Mouse (Mus musculus) midbrain, postnatal 0 days (tissue): Measurements from ENCODE around the gene Pdgfra. TPM values are rescaled to one million over a fixed set of nuclear protein-coding genes. Genes with fewer than 3 reads are reported as not detected.

ENCODE experiments used
- ATAC-seq: fragments of 200-750 bp; cut with Nextera tagmentation; 2 replicates; pipeline ENCODE4 v1.8.0; 2017; ENCODE audit warnings: moderate number of reproducible peaks, mild to moderate bottlenecking, moderate TSS enrichment, moderate library complexity; ENCODE audit not compliant: low FRiP score
- DNase-seq: peaks from one replicate; pipeline ENCODE4 v3.0.0-alpha.2; 2015; ENCODE audit warnings: low spot score
- H3K27ac ChIP-seq: fragments of 300-500 bp; sonication (generic); 2 replicates; pipeline ENCODE4 v1.5.1; 2014; ENCODE audit warnings: low read depth, mild to moderate bottlenecking, low read length, mixed read lengths
- H3K27me3 ChIP-seq: fragments of 300-500 bp; sonication (generic); 2 replicates; pipeline ENCODE4 v1.6.1; 2014; ENCODE audit warnings: low read length, control low read depth, mixed read lengths; ENCODE audit not compliant: insufficient read depth
- H3K36me3 ChIP-seq: fragments of 300-500 bp; sonication (generic); 2 replicates; pipeline ENCODE4 v1.6.1; 2014; ENCODE audit warnings: low read length, control low read depth, mixed read lengths; ENCODE audit not compliant: insufficient read depth
- H3K4me1 ChIP-seq: fragments of 300-500 bp; sonication (generic); 2 replicates; pipeline ENCODE4 v1.6.1; 2014; ENCODE audit warnings: mild to moderate bottlenecking, control low read depth, antibody characterized with exemption, low read length, mixed read lengths; ENCODE audit not compliant: insufficient read depth
- H3K4me2 ChIP-seq: fragments of 300-500 bp; sonication (generic); 2 replicates; pipeline ENCODE4 v1.6.1; 2014; ENCODE audit warnings: low read depth, mild to moderate bottlenecking, low read length, mixed read lengths; ENCODE audit not compliant: poor library complexity, severe bottlenecking
- H3K4me3 ChIP-seq: fragments of 300-500 bp; sonication (generic); 2 replicates; pipeline ENCODE4 v1.5.1; 2014; ENCODE audit warnings: low read depth, mild to moderate bottlenecking, low read length, moderate library complexity
- H3K9ac ChIP-seq: fragments of 300-500 bp; sonication (generic); replicated peaks from 2 replicates; pipeline ENCODE4 v1.6.1; 2014; ENCODE audit warnings: mild to moderate bottlenecking, low read length, moderate library complexity, mixed read lengths; ENCODE audit not compliant: poor library complexity, severe bottlenecking
- H3K9me3 ChIP-seq: fragments of 300-500 bp; sonication (generic); 2 replicates; pipeline ENCODE4 v1.6.1; 2016; ENCODE audit warnings: low read length, control low read depth
- CTCF ChIP-seq: IDR thresholded peaks from 2 replicates; pipeline ENCODE4 v1.5.1; 2016; ENCODE audit warnings: antibody characterized with exemption, mild to moderate bottlenecking
- WGBS: fragments of 180-500 bp; shearing (Covaris S2); extraction: QIAGEN DNeasy Blood & Tissue Kit; methylation state at CpG from one replicate; pipeline ENCODE4 v1.1.7; 2014; 5-methylcytosine and 5-hydroxymethylcytosine counted together
- polyA plus RNA-seq: library from polyadenylated mRNA; unstranded; fragments of >200 nt; fragmentation: Nextera tagmentation; extraction: Ambion mirVana; gene quantifications from 2 replicates; pipeline ENCODE4 v1.2.1, GENCODE M21; 2015
- total RNA-seq: library from RNA; depleted of rRNA; stranded (reverse); fragments of >200 nt; gene quantifications from 2 replicates; pipeline ENCODE4 v1.2.3, GENCODE M21; 2014; rRNA removed

The Pdgfra gene
- 52.4 and 58.8 TPM in 2 replicates for total RNA-seq
- 16.7 and 20.3 TPM in 2 replicates for polyA plus RNA-seq

DNA sequence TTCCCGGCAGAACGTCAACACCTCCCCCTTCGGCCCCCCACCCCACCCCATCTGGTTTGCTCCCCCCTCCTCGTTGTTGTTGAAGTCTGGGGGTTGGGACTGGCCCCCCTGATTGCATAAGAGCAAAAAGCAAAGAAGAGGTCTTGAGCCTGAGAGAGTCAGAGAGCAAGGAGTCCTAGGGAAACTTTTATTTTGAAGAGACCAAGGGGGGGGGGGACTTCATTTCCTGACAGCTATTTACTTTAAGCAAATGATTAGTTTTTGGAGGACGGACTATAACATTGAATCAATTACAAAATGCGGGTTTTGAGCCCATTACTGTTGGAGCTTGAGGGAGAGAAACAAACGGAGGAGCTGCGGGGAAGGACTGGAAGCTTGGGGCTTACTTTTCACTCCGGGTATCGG is at the start of gene Pdgfra:
Gene Pdgfra (plus strand): TSS at position 272 of the 405 bp plus-strand sequence.
- 1% methylated on average over 10 of the region's 10 CpGs for WGBS
- DNase-seq (no peak), ATAC-seq (no peak)
- no peaks in the 10 kb centered on the region for H3K9me3 ChIP-seq
- peak within 1 kb of the TSS; percentile 13 for H3K4me2 ChIP-seq
- H3K4me1 ChIP-seq, result peaks cover 3% of the 10 kb centered on the region; the same call in 1 of the 2 replicates
- peaks cover 42% of the 10 kb centered on the region for H3K27me3 ChIP-seq
- H3K27ac ChIP-seq, result no peak within 1 kb of the TSS
- H3K4me3 ChIP-seq, result peak within 1 kb of the TSS; percentile 30
- no peak for TF ChIP-seq CTCF
- no peaks in the 10 kb centered on the region for H3K36me3 ChIP-seq
- H3K9ac ChIP-seq, result 0 out of 2 replicates have a peak within 1 kb of the TSS, but pooled peaks have one; percentile 19

DNA sequence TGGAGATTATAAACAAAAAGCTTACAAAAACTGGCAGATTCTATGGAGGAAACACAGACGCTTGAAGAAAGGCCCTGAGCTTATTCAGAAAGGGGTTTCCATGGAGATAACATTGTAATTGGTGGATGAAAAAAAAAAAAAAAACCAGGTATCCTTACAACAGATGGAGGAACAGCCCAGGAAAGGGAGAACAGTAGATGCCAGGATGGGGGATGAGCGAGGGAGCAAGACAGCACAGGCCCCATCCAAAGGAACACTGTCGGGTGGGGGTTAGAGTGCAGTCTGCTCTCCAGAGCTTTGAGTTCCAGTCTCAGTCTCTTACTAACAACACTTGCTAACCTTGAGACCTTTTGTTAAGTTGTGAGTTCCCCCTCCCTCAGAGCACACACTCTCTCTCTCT is 45.6 kb upstream of the Pdgfra start:
- ATAC-seq (no peak), DNase-seq (no peak)
- no peak overlapping the region for H3K9ac ChIP-seq
- 0 out of 2 replicates have a peak, but pooled peaks cover 5% of the 10 kb centered on the region for H3K27me3 ChIP-seq
- H3K4me3 ChIP-seq, result no peak overlapping the region
- TF ChIP-seq CTCF, result no peak
- H3K9me3 ChIP-seq, result no peaks in the 10 kb centered on the region
- H3K4me2 ChIP-seq, result no peak overlapping the region
- no peak overlapping the region for H3K27ac ChIP-seq
- WGBS, result 40% methylated on average over 3 of the region's 3 CpGs
- no peaks in the 10 kb centered on the region for H3K36me3 ChIP-seq
- no peaks in the 10 kb centered on the region for H3K4me1 ChIP-seq

DNA sequence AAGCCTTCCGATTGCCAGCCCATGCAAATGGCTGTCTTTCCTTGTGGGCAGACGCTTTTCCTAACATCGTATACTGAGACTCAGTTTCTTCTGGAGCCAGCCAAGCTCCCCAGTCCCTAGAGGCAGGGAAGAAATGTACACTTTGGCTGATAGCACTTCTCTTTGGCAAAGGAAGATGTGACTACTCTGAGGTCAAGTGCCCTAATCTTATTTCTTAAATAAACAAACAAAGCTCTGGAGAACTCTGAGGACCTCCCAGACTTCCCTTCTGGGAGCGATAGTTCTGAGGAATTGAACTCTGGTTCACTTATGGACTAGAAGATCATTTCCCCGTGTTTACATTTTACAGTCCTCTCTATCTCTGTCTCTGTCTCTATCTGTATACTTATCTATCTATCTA is 42.7 kb upstream of the Pdgfra start:
- no peak for DNase-seq
- Histone ChIP-seq H3K4me3 (no peak overlapping the region), H3K4me2 (no peak overlapping the region), H3K36me3 (no peaks in the 10 kb centered on the region), H3K9ac (no peak overlapping the region), H3K27me3 (no peaks in the 10 kb centered on the region), H3K4me1 (no peaks in the 10 kb centered on the region), H3K27ac (no peak overlapping the region), H3K9me3 (0 out of 2 replicates have a peak, but pooled peaks cover 3% of the 10 kb centered on the region)
- WGBS, result 69% methylated on average over 5 of the region's 5 CpGs
- ATAC-seq, result no peak
- TF ChIP-seq CTCF, result no peak

DNA sequence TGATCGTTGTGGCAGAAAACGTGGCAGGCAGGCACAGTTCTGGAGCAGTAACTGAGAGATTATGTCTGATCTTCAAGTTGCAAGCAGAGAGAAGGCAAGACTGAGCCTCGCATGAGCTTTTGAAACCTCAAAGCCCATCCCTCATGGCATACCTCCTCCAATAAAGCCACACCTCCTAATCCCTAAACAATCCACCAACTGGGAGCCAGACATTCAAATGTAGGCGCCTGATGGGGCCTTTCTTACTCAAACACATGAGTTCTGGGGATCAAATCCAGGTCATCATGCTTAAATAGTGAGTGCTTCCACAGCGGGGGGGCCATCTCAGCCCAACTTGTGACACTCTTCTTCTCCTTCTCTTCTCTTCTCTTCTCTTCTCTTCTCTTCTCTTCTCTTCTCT is 40.3 kb upstream of the Pdgfra start:
- Histone ChIP-seq H3K9ac (no peak overlapping the region), H3K4me3 (no peak overlapping the region), H3K27me3 (no peaks in the 10 kb centered on the region), H3K4me1 (no peaks in the 10 kb centered on the region), H3K36me3 (no peaks in the 10 kb centered on the region), H3K9me3 (0 out of 2 replicates have a peak, but pooled peaks cover 3% of the 10 kb centered on the region), H3K4me2 (no peak overlapping the region), H3K27ac (no peak overlapping the region)
- ATAC-seq, result no peak
- 59% methylated on average over 5 of the region's 5 CpGs for WGBS
- no peak for TF ChIP-seq CTCF
- DNase-seq, result no peak

DNA sequence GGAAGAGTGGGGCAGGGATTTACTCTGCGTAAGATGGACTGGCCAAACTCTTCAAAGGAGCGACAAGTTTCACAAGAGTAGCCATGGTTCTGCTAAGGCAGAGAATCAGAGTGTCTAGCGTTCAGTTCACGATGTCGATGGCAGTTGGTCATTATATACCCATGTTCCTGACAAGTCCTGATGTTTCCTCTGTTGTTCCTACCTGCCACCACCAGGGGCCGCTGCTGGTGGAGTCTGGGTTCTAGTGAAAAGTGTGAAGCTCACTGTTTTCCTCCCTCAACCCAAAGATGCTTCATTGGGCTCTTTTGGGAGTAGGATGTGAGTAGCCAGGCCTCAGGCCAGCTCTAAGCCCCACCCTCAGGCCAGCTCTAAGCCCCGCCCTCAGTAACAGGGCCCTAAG is 33.3 kb upstream of the Pdgfra start:
- H3K9me3 ChIP-seq, result no peaks in the 10 kb centered on the region
- H3K4me1 ChIP-seq, result no peaks in the 10 kb centered on the region
- DNase-seq (no peak), ATAC-seq (no peak)
- no peaks in the 10 kb centered on the region for H3K27me3 ChIP-seq
- no peaks in the 10 kb centered on the region for H3K36me3 ChIP-seq
- TF ChIP-seq CTCF, result peak; percentile 29; the same call in 1 of the 2 replicates
- H3K4me3 ChIP-seq, result no peak overlapping the region
- no peak overlapping the region for H3K4me2 ChIP-seq
- no peak overlapping the region for H3K9ac ChIP-seq
- WGBS, result 64% methylated on average over 7 of the region's 7 CpGs
- H3K27ac ChIP-seq, result no peak overlapping the region

DNA sequence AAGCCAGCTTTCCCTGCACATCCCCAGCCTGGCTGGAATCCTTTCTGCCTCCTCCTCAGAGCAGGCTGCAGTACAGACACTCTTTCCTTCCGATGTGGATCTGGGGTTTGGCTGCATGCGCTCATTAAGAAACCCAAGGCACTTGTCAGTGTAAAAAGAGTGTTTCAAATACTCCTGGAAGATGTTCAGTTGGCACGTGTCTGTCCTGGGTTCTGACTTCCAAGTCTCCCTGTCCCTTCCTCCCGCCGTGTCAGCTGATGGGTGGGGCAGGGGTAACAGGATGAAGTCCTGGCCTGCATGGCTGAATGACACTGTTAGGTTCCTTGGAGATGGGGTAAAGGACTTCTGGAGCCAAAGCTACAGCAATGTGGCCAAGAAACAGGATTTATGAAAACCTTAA is 30.4 kb upstream of the Pdgfra start:
- no peaks in the 10 kb centered on the region for H3K9me3 ChIP-seq
- H3K4me2 ChIP-seq, result no peak overlapping the region
- H3K27ac ChIP-seq, result no peak overlapping the region
- ATAC-seq (no peak), DNase-seq (no peak)
- no peaks in the 10 kb centered on the region for H3K27me3 ChIP-seq
- no peak for TF ChIP-seq CTCF
- no peaks in the 10 kb centered on the region for H3K4me1 ChIP-seq
- WGBS, result 32% methylated on average over 5 of the region's 5 CpGs
- no peaks in the 10 kb centered on the region for H3K36me3 ChIP-seq
- no peak overlapping the region for H3K4me3 ChIP-seq
- no peak overlapping the region for H3K9ac ChIP-seq
